Mouse (Mus musculus): ENCODE data around the gene Spsb3. TPM values are rescaled to one million over a fixed set of nuclear protein-coding genes. Genes with fewer than 3 reads are reported as not detected.

The Spsb3 gene
- total and polyA plus RNA-seq, 3 experiments: 14.4 to 23.3 (median 21.3) TPM

DNA sequence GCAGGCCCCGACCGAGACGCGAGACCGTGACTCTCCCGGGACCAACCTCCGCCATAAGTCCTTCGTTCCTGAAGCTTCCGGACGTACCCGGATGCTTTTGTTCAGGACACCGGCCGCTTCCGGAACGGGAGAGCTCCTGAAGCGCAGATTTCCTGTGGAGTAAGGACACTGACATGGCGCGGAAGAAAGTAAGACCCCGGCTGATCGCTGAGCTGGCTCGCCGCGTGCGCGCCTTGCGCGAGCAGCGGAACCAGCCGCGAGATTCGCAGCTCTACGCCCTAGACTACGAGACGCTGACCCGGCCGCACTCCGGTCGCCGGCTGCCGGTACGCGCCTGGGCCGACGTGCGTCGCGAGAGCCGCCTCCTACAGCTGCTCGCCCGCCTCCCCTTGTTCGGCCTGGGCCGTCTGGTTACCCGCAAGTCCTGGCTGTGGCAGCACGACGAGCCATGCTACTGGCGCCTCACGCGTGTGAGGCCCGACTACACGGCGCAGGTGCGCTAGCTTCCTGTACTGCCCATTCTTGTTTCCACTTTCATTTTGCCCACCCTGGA lies 8.6 kb downstream of the Spsb3 start, which contains the start of the genes Eme2 and Mrps34:
TSS of gene Eme2 (minus strand) at position 93 of the 553 bp plus-strand sequence.
TSS of gene Mrps34 (plus strand) at position 122 of the 553 bp plus-strand sequence.
- no peaks in the 10 kb centered on the region for H3K9me3 ChIP-seq (replicated peaks; ENCODE audit: low read length)
- H3K27me3 ChIP-seq (replicated peaks): no peaks in the 10 kb centered on the region
- H3K36me3 ChIP-seq (replicated peaks in 1 of 2; ENCODE audit: control insufficient read depth in 1 of 2, insufficient read depth in 1 of 2, low read length in 1 of 2): peaks cover 67 to 72% of the 10 kb centered on the region in 2 experiments
- dilution Hi-C loops (cut with MboI; ENCODE audit: extremely low pct_ligation_motif_present, extremely low pct_unique_long_range_greater_than_20kb, low sequenced_read_pairs) (no loop called here), in situ Hi-C loops (cut with MboI; ENCODE audit: low pct_ligation_motif_present, low pct_unique_long_range_greater_than_20kb, low sequenced_read_pairs) (no loop called here)
- peaks cover 15% of the 10 kb centered on the region for H3K79me2 ChIP-seq (replicated peaks; ENCODE audit: control insufficient read depth, extremely low read depth, insufficient read depth, poor library complexity, severe bottlenecking)
- TF ChIP-seq CHD2 (IDR thresholded peaks at IDR 0.05; ENCODE audit: low read length) (no peak), IRF4 (IDR thresholded peaks at IDR 0.05; ENCODE audit: low read depth, low read length) (peak; percentile 69), ZC3H11A (IDR thresholded peaks at IDR 0.05; ENCODE audit: low read depth, low read length) (no peak), MAZ (IDR thresholded peaks at IDR 0.05; ENCODE audit: low read depth, low read length) (0 out of 2 replicates have a peak, but pooled peaks have one; percentile 30), POLR2A (IDR thresholded peaks at IDR 0.05; ENCODE audit: low read depth, low read length) (peak; percentile 92), SMC3 (IDR thresholded peaks at IDR 0.05; ENCODE audit: low read depth, low read length) (no peak), MEF2A (IDR thresholded peaks at IDR 0.05; ENCODE audit: borderline replicate concordance, low read depth, low read length) (no peak), SIN3A (IDR thresholded peaks at IDR 0.05; ENCODE audit: low read length) (peak; percentile 89), NRF1 (IDR thresholded peaks at IDR 0.05; ENCODE audit: low read depth, low read length) (peak; percentile 60), ELF1 (IDR thresholded peaks at IDR 0.05; ENCODE audit: low read depth, low read length) (peak; percentile 86), HCFC1 (IDR thresholded peaks at IDR 0.05; ENCODE audit: low read depth, low read length) (peak; percentile 88), KAT2A (IDR thresholded peaks at IDR 0.05; ENCODE audit: insufficient replicate concordance, low read length) (peak; percentile 73; the same call in 1 of the 2 replicates), USF2 (conservative IDR thresholded peaks at IDR 0.05; ENCODE audit: low read depth, low read length) (no peak), E2F4 (IDR thresholded peaks at IDR 0.05; ENCODE audit: insufficient replicate concordance, low read depth, low read length) (no peak), ZKSCAN1 (IDR thresholded peaks at IDR 0.05; ENCODE audit: borderline replicate concordance, low read depth, low read length) (no peak), USF1 (IDR thresholded peaks at IDR 0.05; ENCODE audit: low read depth, low read length) (no peak), MAX (IDR thresholded peaks at IDR 0.05; ENCODE audit: low read length) (no peak; the same call in 1 of the 2 replicates), JUN (IDR thresholded peaks at IDR 0.05; ENCODE audit: insufficient read depth, low read depth, low read length) (no peak), NELFE (IDR thresholded peaks at IDR 0.05; ENCODE audit: low read depth, low read length) (peak; percentile 88), EP300 (IDR thresholded peaks at IDR 0.05; ENCODE audit: low read length) (no peak), POLR2AphosphoS2 (IDR thresholded peaks at IDR 0.05; ENCODE audit: low read depth, low read length) (no peak), BHLHE40 (IDR thresholded peaks at IDR 0.05; ENCODE audit: low read depth, low read length) (peak; percentile 32), TCF12 (IDR thresholded peaks at IDR 0.05; ENCODE audit: low read depth, low read length) (peak; percentile 91), UBTF (IDR thresholded peaks at IDR 0.05; ENCODE audit: low read depth, low read length) (peak; percentile 91), RAD21 (IDR thresholded peaks at IDR 0.05; ENCODE audit: low read depth, low read length) (no peak), MYC (IDR thresholded peaks at IDR 0.05; ENCODE audit: low read depth, low read length) (no peak; the same call in 1 of the 2 replicates), MXI1 (IDR thresholded peaks at IDR 0.05; ENCODE audit: low read depth, low read length) (peak; percentile 85; the same call in 1 of the 2 replicates), TBP (conservative IDR thresholded peaks at IDR 0.05; ENCODE audit: low read depth, low read length) (peak; percentile 84), GABPA (IDR thresholded peaks at IDR 0.05; ENCODE audit: insufficient replicate concordance, low read depth, low read length) (peak; percentile 7; the same call in 1 of the 2 replicates), ZMIZ1 (IDR thresholded peaks at IDR 0.05; ENCODE audit: low read depth, low read length) (peak; percentile 89)
- H3K4me2 ChIP-seq (ENCODE audit: insufficient read depth, low read depth, poor library complexity, severe bottlenecking): peak within 1 kb of the TSS; percentile 91
- peak within 1 kb of the TSS; percentile 83 to 94 (median 92) for H3K4me3 ChIP-seq (replicated peaks in 1 of 3; ENCODE audit: low read depth in 2 of 3, low read length in 2 of 3, poor library complexity in 1 of 3)
- H3K4me1 ChIP-seq (ENCODE audit: control insufficient read depth in 1 of 2, insufficient read depth in 2 of 2): peaks cover 17 to 68% of the 10 kb centered on the region in 2 experiments
- DNase-seq (ENCODE audit: extremely low read depth): peak; percentile 86
- H3K9ac ChIP-seq (ENCODE audit: insufficient read depth, low read depth): peak within 1 kb of the TSS; percentile 74
- peak within 1 kb of the TSS; percentile 68 for H3K27ac ChIP-seq (ENCODE audit: insufficient read depth, low read depth)

Data from CH12.LX (cell line).